Mouse (Mus musculus) activated CD4-positive, CD25-positive, alpha-beta regulatory T cell (primary cell): ENCODE results near the gene Mfsd8. TPM values are rescaled to one million over a fixed set of nuclear protein-coding genes. Genes with fewer than 3 reads are reported as not detected.

Experiments
- polyA plus RNA-seq, 2 experiments: library from polyadenylated mRNA; unstranded; fragments of 100-300 nt; shearing (Covaris generic); gene quantifications; one replicate each; pipeline ENCODE4 v1.2.1; 2017

Mfsd8 gene
- 10 to 100 TPM; 14.0 to 17.0 TPM for polyA plus RNA-seq

GRCm38 (mm10) chr3:40846473-40846956 lies at the start of gene Mfsd8:
TSS of gene Mfsd8 (minus strand) at chr3:40846886.

GRCm38 (mm10) chr3:40846957-40847017 lies 101 bp upstream of the Mfsd8 start, which contains the start of gene Abhd18:
TSS of gene Abhd18 (plus strand) at chr3:40846970.

GRCm38 (mm10) chr3:40799530-40800372 lies 46.9 kb downstream of the Mfsd8 start, which contains the start of gene Plk4:
TSS of gene Plk4 (plus strand) at chr3:40800019.

Other genes starting within 250 kb of the Mfsd8 start
- not detected for gene Slc25a31, start 138.0 kb downstream of the Mfsd8 start, polyA plus RNA-seq
- gene Hspa4l, start 102.4 kb downstream of the Mfsd8 start, polyA plus RNA-seq = 10 to 100 TPM; 18.3 to 29.3 TPM
- 10 to 100 TPM; 18.9 to 20.0 TPM for gene Plk4, start 46.9 kb downstream of the Mfsd8 start, polyA plus RNA-seq
- gene Abhd18, start 84 bp upstream of the Mfsd8 start, polyA plus RNA-seq = 10 to 100 TPM; 12.8 to 13.6 TPM
- 1 to 10 TPM in 1 of 2 experiments, under 1 TPM in 1; 0.29 to 1.0 TPM for gene 1700034I23Rik, start 55.7 kb upstream of the Mfsd8 start, polyA plus RNA-seq
- gene Larp1b, start 102.9 kb upstream of the Mfsd8 start, polyA plus RNA-seq = 10 to 100 TPM; 19.6 to 48.2 TPM
- 10 to 100 TPM; 14.4 to 15.5 TPM for gene Pgrmc2, start 236.2 kb upstream of the Mfsd8 start, polyA plus RNA-seq